Mouse (Mus musculus): ENCODE measurements around the gene Kcnj2. TPM values are rescaled to one million over a fixed set of nuclear protein-coding genes. Genes with fewer than 3 reads are reported as not detected.

Kcnj2 gene
- polyA plus RNA-seq, 2 experiments from 2014 or later: not detected

GRCm38 (mm10) chr11:111092967-111093366, 27.0 kb downstream of the Kcnj2 start:
- ATAC-seq: no peak

GRCm38 (mm10) chr11:111096612-111097011, 30.6 kb downstream of the Kcnj2 start:
- no peak for ATAC-seq

- no peak for ATAC-seq
Observed at GRCm38 (mm10) chr11:111100131-111100530, 34.2 kb downstream of the Kcnj2 start.

GRCm38 (mm10) chr11:111100651-111101050, 34.7 kb downstream of the Kcnj2 start:
- no peak for ATAC-seq

GRCm38 (mm10) chr11:111101620-111102176, 35.7 kb downstream of the Kcnj2 start:
- ATAC-seq: no peak

GRCm38 (mm10) chr11:111104422-111104821, 38.5 kb downstream of the Kcnj2 start:
- ATAC-seq: no peak

- ATAC-seq: no peak
Observed at GRCm38 (mm10) chr11:111108130-111108529, 42.2 kb downstream of the Kcnj2 start.

- no peak for ATAC-seq
Observed at GRCm38 (mm10) chr11:111121514-111121913, 55.5 kb downstream of the Kcnj2 start.

- no peak for ATAC-seq
Observed at GRCm38 (mm10) chr11:111123324-111123723, 57.4 kb downstream of the Kcnj2 start.

GRCm38 (mm10) chr11:111125963-111126362, 60.0 kb downstream of the Kcnj2 start:
- no peak for ATAC-seq

Other genes with a start within 250 kb of the Kcnj2 start
- gene Kcnj16, start 98.1 kb upstream of the Kcnj2 start, polyA plus RNA-seq (2017; shearing (Covaris generic)): under 1 TPM; 0.27 to 0.73 TPM